Comparison of ENCODE assay signal across 8 mouse cellular contexts in genomic region chr3:104817991-104818748, GRCm38 (mm10). TPM values are rescaled to one million over a fixed set of nuclear protein-coding genes. Genes with fewer than 3 reads are reported as not detected.
DNase-seq lines count a peak whose midpoint lies in the region; ATAC-seq lines count a peak whose summit lies in the region.

Mov10 (minus strand) TSS chr3:104818563.

- H3K4me1 ChIP-seq in forebrain, embryonic 16.5 days (replicated peaks; ENCODE audit: control insufficient read depth, insufficient read depth, low read length) = peaks cover 11% of the 10 kb centered on the region

- H3K36me3 ChIP-seq in forebrain, embryonic 16.5 days (ENCODE audit: control insufficient read depth, insufficient read depth) = no peaks in the 10 kb centered on the region

- peak within 1 kb of the TSS; percentile 98 for H3K4me2 ChIP-seq in forebrain, embryonic 16.5 days (ENCODE audit: low read length)

- ATAC-seq in forebrain, embryonic 16.5 days = peak; percentile 63

- H3K27ac ChIP-seq in forebrain, embryonic 16.5 days (ENCODE audit: low read length) = peak within 1 kb of the TSS; percentile 11; the same call in 1 of the 2 replicates

- H3K4me3 ChIP-seq in forebrain, embryonic 16.5 days (replicated peaks; ENCODE audit: low read length) = peak within 1 kb of the TSS; percentile 83

- peak within 1 kb of the TSS; percentile 82 for H3K9ac ChIP-seq in forebrain, embryonic 16.5 days (replicated peaks; ENCODE audit: low read depth, low read length)

- WGBS in forebrain, embryonic 16.5 days = 1% methylated on average over 38 of the region's 40 CpGs

- H3K9me3 ChIP-seq in forebrain, embryonic 16.5 days (ENCODE audit: control insufficient read depth, low read length) = no peaks in the 10 kb centered on the region

- peak; percentile 78 for DNase-seq in MN1 (ENCODE audit: low spot score)
- peak; percentile 9 to 30 for DNase-seq in cerebellum, adult 18-20 months
- peak; percentile 82 for DNase-seq in heart, postnatal 4 days
- peak; percentile 30 to 38 for DNase-seq in layer of hippocampus, adult 8-10 months (ENCODE audit: low spot score in 2 of 2)
- DNase-seq in lung, postnatal 14 days = peak; percentile 71
- DNase-seq in ovary, postnatal 36 days (ENCODE audit: low spot score) = peak; percentile 86
- DNase-seq in thymus, postnatal 36 days = peak; percentile 75 to 76

- H3K27me3 ChIP-seq in forebrain, embryonic 16.5 days (replicated peaks; ENCODE audit: control insufficient read depth, insufficient read depth, low read length) = no peaks in the 10 kb centered on the region

RNA-seq across cellular contexts. Expression of gene Mov10, which starts in this region (rescaled TPM):
- polyA plus RNA-seq in forebrain, embryonic 16.5 days (2015; fragmentation: Nextera tagmentation; extraction: Ambion mirVana) = 7.5 and 8.7 TPM in 2 replicates
- 10 to 100 TPM; 17.1 to 17.2 TPM for total RNA-seq in heart, postnatal 4 days (2021)
- 10 to 100 TPM; 11.0 to 12.6 (median 11.9) TPM for total RNA-seq in layer of hippocampus, adult 8-10 months (2022)

Comparison
In these comparisons a context has a peak if more than half of its experiments do, and no peak if none do; other contexts are left out.
1. Peak in every context shown above with its lines: DNase-seq, ATAC-seq, H3K4me3 ChIP-seq and H3K27ac ChIP-seq.
2. DNase-seq: peak in every context shown above with its lines; median percentile 86 in ovary, postnatal 36 days; 82 in heart, postnatal 4 days; 78 in MN1; 76 in thymus, postnatal 36 days; 71 in lung, postnatal 14 days; 34 in layer of hippocampus, adult 8-10 months; 20 in cerebellum, adult 18-20 months.